Mouse (Mus musculus) embryonic fibroblast, embryonic 13.5 days (primary cell): ENCODE results near the gene Msh4. TPM values are rescaled to one million over a fixed set of nuclear protein-coding genes. Genes with fewer than 3 reads are reported as not detected.

Experiments
- H3K27ac ChIP-seq: 2 replicates; pipeline ENCODE4 v1.5.1; 2012; ENCODE audit warnings: low read length, control low read depth, inconsistent platforms; ENCODE audit not compliant: insufficient read depth
- H3K4me1 ChIP-seq: 2 replicates; pipeline ENCODE4 v1.6.1; 2011; ENCODE audit warnings: low read length; ENCODE audit not compliant: control insufficient read depth, insufficient read depth
- H3K4me3 ChIP-seq: 2 replicates; pipeline ENCODE4 v1.5.1; 2011; ENCODE audit warnings: mild to moderate bottlenecking, control low read depth, low read length; ENCODE audit not compliant: insufficient read depth
- CTCF ChIP-seq: IDR thresholded peaks from 2 replicates; pipeline ENCODE4 v1.5.1; 2011; ENCODE audit warnings: mild to moderate bottlenecking, control low read depth, low read length, moderate library complexity, borderline replicate concordance; ENCODE audit not compliant: insufficient read depth
- POLR2A ChIP-seq: IDR thresholded peaks from 2 replicates; pipeline ENCODE4 v1.6.1; 2011; ENCODE audit warnings: low read depth, mild to moderate bottlenecking, control low read depth, low read length, moderate library complexity
- polyA plus RNA-seq: library from polyadenylated mRNA; stranded (reverse); fragments of >200 nt; gene quantifications from 2 replicates; pipeline ENCODE4 v1.2.4, GENCODE M21; 2011; ENCODE audit warnings: low read depth; ENCODE audit not compliant: missing spikeins, insufficient read length

Msh4 gene
- polyA plus RNA-seq, 1 experiment: 0.32 TPM

GRCm38 (mm10) chr3:153935878-153936277 is 29.9 kb upstream of the Msh4 start:
- no peak for TF ChIP-seq POLR2A
- TF ChIP-seq CTCF: no peak
- H3K4me1 ChIP-seq: no peaks in the 10 kb centered on the region
- no peak overlapping the region for H3K4me3 ChIP-seq
- H3K27ac ChIP-seq: no peak overlapping the region

- no peak for TF ChIP-seq CTCF
- TF ChIP-seq POLR2A: no peak
- no peak overlapping the region for H3K4me3 ChIP-seq
- H3K4me1 ChIP-seq: no peaks in the 10 kb centered on the region
Measured at GRCm38 (mm10) chr3:153932461-153932860, 26.5 kb upstream of the Msh4 start.

GRCm38 (mm10) chr3:153929526-153929925 is 23.6 kb upstream of the Msh4 start:
- no peak overlapping the region for H3K27ac ChIP-seq
- H3K4me1 ChIP-seq: no peaks in the 10 kb centered on the region
- no peak for TF ChIP-seq CTCF
- H3K4me3 ChIP-seq: no peak overlapping the region

More at GRCm38 (mm10) chr3:153932461-153932860, 26.5 kb upstream of the Msh4 start:
- H3K27ac ChIP-seq: no peak overlapping the region

- Histone ChIP-seq H3K4me3 (no peak overlapping the region), H3K27ac (no peak overlapping the region), H3K4me1 (no peaks in the 10 kb centered on the region)
- no peak for TF ChIP-seq CTCF
- no peak for TF ChIP-seq POLR2A
Measured at GRCm38 (mm10) chr3:153926333-153926732, 20.4 kb upstream of the Msh4 start.

GRCm38 (mm10) chr3:153921147-153921910 is 15.4 kb upstream of the Msh4 start:
- no peak for TF ChIP-seq POLR2A
- TF ChIP-seq CTCF: no peak
- Histone ChIP-seq H3K4me1 (peaks cover 3% of the 10 kb centered on the region; the same call in 1 of the 2 replicates), H3K27ac (no peak overlapping the region), H3K4me3 (no peak overlapping the region)

GRCm38 (mm10) chr3:153917200-153917599 is 11.3 kb upstream of the Msh4 start:
- no peak overlapping the region for H3K4me3 ChIP-seq
- TF ChIP-seq CTCF (no peak), POLR2A (no peak)
- H3K4me1 ChIP-seq: peaks cover 4% of the 10 kb centered on the region; the same call in 1 of the 2 replicates
- H3K27ac ChIP-seq: 0 out of 2 replicates have a peak overlapping the region, but pooled peaks have one; percentile 23

- Histone ChIP-seq H3K4me1 (peaks cover 8% of the 10 kb centered on the region), H3K4me3 (no peak overlapping the region), H3K27ac (peak overlapping the region; percentile 90)
- TF ChIP-seq CTCF (no peak), POLR2A (no peak)
Measured at GRCm38 (mm10) chr3:153913510-153914243, 7.7 kb upstream of the Msh4 start.

- H3K4me1 ChIP-seq: peaks cover 8% of the 10 kb centered on the region
Measured at GRCm38 (mm10) chr3:153912546-153913509, 6.9 kb upstream of the Msh4 start, which contains the start of gene Rabggtb. Gene Rabggtb (minus strand): TSS chr3:153913009.

GRCm38 (mm10) chr3:153911882-153912440 is 6.0 kb upstream of the Msh4 start:
- peak overlapping the region; percentile 85 for H3K27ac ChIP-seq
- peak overlapping the region; percentile 100 for H3K4me3 ChIP-seq
- peaks cover 10% of the 10 kb centered on the region for H3K4me1 ChIP-seq
- TF ChIP-seq CTCF (no peak), POLR2A (no peak)

More at GRCm38 (mm10) chr3:153912546-153913509, 6.9 kb upstream of the Msh4 start, which contains the start of gene Rabggtb:
- Histone ChIP-seq H3K4me3 (peak within 1 kb of the TSS; percentile 100), H3K27ac (peak within 1 kb of the TSS; percentile 90)
- no peak for TF ChIP-seq CTCF
- peak; percentile 95 for TF ChIP-seq POLR2A
